Mouse (Mus musculus): ENCODE data around the gene Fsd1. TPM values are rescaled to one million over a fixed set of nuclear protein-coding genes. Genes with fewer than 3 reads are reported as not detected.
A peak's percentile ranks its signal among the peaks of the same experiment; 100 is the strongest.

Gene Fsd1
- polyA plus RNA-seq, 1 experiment: 22.0 TPM

GRCm38 (mm10) chr17:55950601-55951000 is 35.7 kb upstream of the Fsd1 start:
- no peaks in the 10 kb centered on the region for H3K36me3 ChIP-seq (ENCODE audit: control insufficient read depth, insufficient read depth, low read length, poor library complexity, severe bottlenecking)
- H3K4me1 ChIP-seq (ENCODE audit: control insufficient read depth, insufficient read depth, low read length): peaks cover 14% of the 10 kb centered on the region
- H3K9me3 ChIP-seq (replicated peaks; ENCODE audit: control insufficient read depth, insufficient read depth, low read length, poor library complexity, severe bottlenecking): no peaks in the 10 kb centered on the region
- H3K9ac ChIP-seq (ENCODE audit: low read depth, poor library complexity, severe bottlenecking): no peak overlapping the region
- H3K4me3 ChIP-seq (ENCODE audit: low read depth, low read length): peak overlapping the region; percentile 29; the same call in 1 of the 2 replicates
- TF ChIP-seq EP300 (IDR thresholded peaks at IDR 0.05; ENCODE audit: insufficient read depth, low read depth, low read length) (no peak), POLR2A (IDR thresholded peaks at IDR 0.05; ENCODE audit: insufficient read depth, low read length) (no peak), CTCF (IDR thresholded peaks at IDR 0.05; ENCODE audit: low read depth, low read length) (no peak)
- no peaks in the 10 kb centered on the region for H3K27me3 ChIP-seq (ENCODE audit: control insufficient read depth, insufficient read depth, low read length, poor library complexity, severe bottlenecking)
- no peak overlapping the region for H3K27ac ChIP-seq (ENCODE audit: insufficient read depth, low read length)

- Histone ChIP-seq H3K4me1 (ENCODE audit: control insufficient read depth, insufficient read depth, low read length) (peaks cover 14% of the 10 kb centered on the region), H3K27me3 (ENCODE audit: control insufficient read depth, insufficient read depth, low read length, poor library complexity, severe bottlenecking) (no peaks in the 10 kb centered on the region), H3K36me3 (ENCODE audit: control insufficient read depth, insufficient read depth, low read length, poor library complexity, severe bottlenecking) (no peaks in the 10 kb centered on the region), H3K9ac (ENCODE audit: low read depth, poor library complexity, severe bottlenecking) (no peak overlapping the region), H3K27ac (ENCODE audit: insufficient read depth, low read length) (0 out of 2 replicates have a peak overlapping the region, but pooled peaks have one; percentile 19), H3K9me3 (replicated peaks; ENCODE audit: control insufficient read depth, insufficient read depth, low read length, poor library complexity, severe bottlenecking) (no peaks in the 10 kb centered on the region), H3K4me3 (ENCODE audit: low read depth, low read length) (no peak overlapping the region)
- no peak for TF ChIP-seq EP300 (IDR thresholded peaks at IDR 0.05; ENCODE audit: insufficient read depth, low read depth, low read length)
- TF ChIP-seq CTCF (IDR thresholded peaks at IDR 0.05; ENCODE audit: low read depth, low read length): no peak
- TF ChIP-seq POLR2A (IDR thresholded peaks at IDR 0.05; ENCODE audit: insufficient read depth, low read length): no peak
Observed at GRCm38 (mm10) chr17:55952041-55952440, 34.3 kb upstream of the Fsd1 start.

GRCm38 (mm10) chr17:55952447-55953027 is 33.8 kb upstream of the Fsd1 start, which contains the start of gene Ebi3:
TSS of gene Ebi3 (plus strand) at chr17:55952640.
- TF ChIP-seq CTCF (IDR thresholded peaks at IDR 0.05; ENCODE audit: low read depth, low read length): no peak
- no peak for TF ChIP-seq POLR2A (IDR thresholded peaks at IDR 0.05; ENCODE audit: insufficient read depth, low read length)
- no peak for TF ChIP-seq EP300 (IDR thresholded peaks at IDR 0.05; ENCODE audit: insufficient read depth, low read depth, low read length)
- 0 out of 2 replicates have a peak within 1 kb of the TSS, but pooled peaks have one; percentile 19 for H3K27ac ChIP-seq (ENCODE audit: insufficient read depth, low read length)
- H3K9ac ChIP-seq (ENCODE audit: low read depth, poor library complexity, severe bottlenecking): no peak within 1 kb of the TSS
- H3K27me3 ChIP-seq (ENCODE audit: control insufficient read depth, insufficient read depth, low read length, poor library complexity, severe bottlenecking): no peaks in the 10 kb centered on the region
- no peak within 1 kb of the TSS for H3K4me3 ChIP-seq (ENCODE audit: low read depth, low read length)
- peaks cover 14% of the 10 kb centered on the region for H3K4me1 ChIP-seq (ENCODE audit: control insufficient read depth, insufficient read depth, low read length)
- H3K9me3 ChIP-seq (replicated peaks; ENCODE audit: control insufficient read depth, insufficient read depth, low read length, poor library complexity, severe bottlenecking): no peaks in the 10 kb centered on the region
- H3K36me3 ChIP-seq (ENCODE audit: control insufficient read depth, insufficient read depth, low read length, poor library complexity, severe bottlenecking): no peaks in the 10 kb centered on the region

GRCm38 (mm10) chr17:55953751-55954150 is 32.6 kb upstream of the Fsd1 start:
- Histone ChIP-seq H3K4me3 (ENCODE audit: low read depth, low read length) (no peak overlapping the region), H3K9ac (ENCODE audit: low read depth, poor library complexity, severe bottlenecking) (no peak overlapping the region)
- TF ChIP-seq CTCF (IDR thresholded peaks at IDR 0.05; ENCODE audit: low read depth, low read length) (no peak), EP300 (IDR thresholded peaks at IDR 0.05; ENCODE audit: insufficient read depth, low read depth, low read length) (no peak), POLR2A (IDR thresholded peaks at IDR 0.05; ENCODE audit: insufficient read depth, low read length) (no peak)

GRCm38 (mm10) chr17:55954229-55954628 is 32.1 kb upstream of the Fsd1 start:
- TF ChIP-seq EP300 (IDR thresholded peaks at IDR 0.05; ENCODE audit: insufficient read depth, low read depth, low read length) (no peak), POLR2A (IDR thresholded peaks at IDR 0.05; ENCODE audit: insufficient read depth, low read length) (no peak), CTCF (IDR thresholded peaks at IDR 0.05; ENCODE audit: low read depth, low read length) (no peak)
- H3K36me3 ChIP-seq (ENCODE audit: control insufficient read depth, insufficient read depth, low read length, poor library complexity, severe bottlenecking): no peaks in the 10 kb centered on the region
- peaks cover 14% of the 10 kb centered on the region for H3K4me1 ChIP-seq (ENCODE audit: control insufficient read depth, insufficient read depth, low read length)
- no peak overlapping the region for H3K27ac ChIP-seq (ENCODE audit: insufficient read depth, low read length)
- H3K9me3 ChIP-seq (replicated peaks; ENCODE audit: control insufficient read depth, insufficient read depth, low read length, poor library complexity, severe bottlenecking): no peaks in the 10 kb centered on the region
- H3K4me3 ChIP-seq (ENCODE audit: low read depth, low read length): peak overlapping the region; percentile 8
- H3K9ac ChIP-seq (ENCODE audit: low read depth, poor library complexity, severe bottlenecking): no peak overlapping the region
- no peaks in the 10 kb centered on the region for H3K27me3 ChIP-seq (ENCODE audit: control insufficient read depth, insufficient read depth, low read length, poor library complexity, severe bottlenecking)

More at GRCm38 (mm10) chr17:55953751-55954150, 32.6 kb upstream of the Fsd1 start:
- Histone ChIP-seq H3K36me3 (ENCODE audit: control insufficient read depth, insufficient read depth, low read length, poor library complexity, severe bottlenecking) (no peaks in the 10 kb centered on the region), H3K27me3 (ENCODE audit: control insufficient read depth, insufficient read depth, low read length, poor library complexity, severe bottlenecking) (no peaks in the 10 kb centered on the region), H3K27ac (ENCODE audit: insufficient read depth, low read length) (no peak overlapping the region), H3K4me1 (ENCODE audit: control insufficient read depth, insufficient read depth, low read length) (peaks cover 14% of the 10 kb centered on the region), H3K9me3 (replicated peaks; ENCODE audit: control insufficient read depth, insufficient read depth, low read length, poor library complexity, severe bottlenecking) (no peaks in the 10 kb centered on the region)

GRCm38 (mm10) chr17:55956129-55956528 is 30.2 kb upstream of the Fsd1 start:
- H3K27ac ChIP-seq (ENCODE audit: insufficient read depth, low read length): peak overlapping the region; percentile 23; the same call in 1 of the 2 replicates
- no peaks in the 10 kb centered on the region for H3K9me3 ChIP-seq (replicated peaks; ENCODE audit: control insufficient read depth, insufficient read depth, low read length, poor library complexity, severe bottlenecking)
- H3K9ac ChIP-seq (ENCODE audit: low read depth, poor library complexity, severe bottlenecking): peak overlapping the region; percentile 32
- no peaks in the 10 kb centered on the region for H3K27me3 ChIP-seq (ENCODE audit: control insufficient read depth, insufficient read depth, low read length, poor library complexity, severe bottlenecking)
- peaks cover 14% of the 10 kb centered on the region for H3K4me1 ChIP-seq (ENCODE audit: control insufficient read depth, insufficient read depth, low read length)
- H3K4me3 ChIP-seq (ENCODE audit: low read depth, low read length): peak overlapping the region; percentile 71
- no peaks in the 10 kb centered on the region for H3K36me3 ChIP-seq (ENCODE audit: control insufficient read depth, insufficient read depth, low read length, poor library complexity, severe bottlenecking)
- no peak for TF ChIP-seq EP300 (IDR thresholded peaks at IDR 0.05; ENCODE audit: insufficient read depth, low read depth, low read length)
- TF ChIP-seq CTCF (IDR thresholded peaks at IDR 0.05; ENCODE audit: low read depth, low read length): no peak
- no peak for TF ChIP-seq POLR2A (IDR thresholded peaks at IDR 0.05; ENCODE audit: insufficient read depth, low read length)
